In the genomic region with DNA sequence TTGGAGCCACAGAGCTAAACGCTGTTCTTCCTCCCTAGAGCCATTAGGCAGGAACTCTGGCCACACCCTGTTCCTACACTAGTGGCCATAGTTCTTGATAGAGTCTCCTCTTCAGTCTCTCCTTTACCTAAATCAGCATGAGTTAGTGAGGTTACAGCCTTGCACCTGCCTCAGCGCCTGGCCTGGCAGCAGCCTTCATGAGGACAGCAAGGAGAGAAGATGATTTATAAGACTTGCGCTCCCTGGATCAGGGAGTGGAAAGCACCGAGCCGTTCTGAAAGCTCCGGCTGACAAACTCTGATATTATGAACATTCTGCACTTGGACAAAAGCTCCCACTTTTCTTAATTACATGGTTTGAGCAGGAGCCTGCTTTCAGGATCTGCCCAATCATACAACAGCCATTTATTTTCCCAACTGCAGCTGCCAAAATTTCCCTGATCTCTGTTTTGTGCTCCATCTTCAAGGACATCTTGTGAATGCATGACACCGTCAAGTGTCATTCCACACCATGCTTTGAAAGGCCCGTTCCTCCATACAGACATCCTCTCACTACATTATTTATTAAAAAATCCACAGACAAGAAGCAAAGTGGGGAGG, we compare ENCODE assay signal across 31 mouse cellular contexts.
DNase-seq lines count a peak whose midpoint lies in the region; ATAC-seq and TF ChIP-seq lines count a peak whose summit lies in the region.
"Had no signal": no experiment of that assay in that cellular context is flagged by ENCODE, and none has a peak within 500 bp of the region (broad histone marks: within the 10 kb centered on the region; RNA-seq: fewer than 3 reads in every experiment).

No protein-coding gene starts in this region.

- no peaks in the 10 kb centered on the region for H3K36me3 ChIP-seq in kidney, embryonic 14.5 days (ENCODE audit: control insufficient read depth, insufficient read depth, low read length)
- peaks cover 9% of the 10 kb centered on the region; the same call in 1 of the 2 replicates for H3K36me3 ChIP-seq in midbrain, embryonic 13.5 days
- H3K36me3 ChIP-seq in midbrain, postnatal 0 days (ENCODE audit: insufficient read depth, low read length): 0 out of 2 replicates have a peak, but pooled peaks cover 2% of the 10 kb centered on the region
- H3K36me3 ChIP-seq in neural tube, embryonic 15.5 days: no peaks in the 10 kb centered on the region
- H3K36me3 ChIP-seq: embryonic facial prominence, embryonic 12.5 days; heart, embryonic 12.5 days; hindbrain, embryonic 15.5 days; limb, embryonic 10.5 days; limb, embryonic 15.5 days; liver, embryonic 13.5 days had no signal

- TF ChIP-seq CTCF in midbrain, postnatal 0 days (IDR thresholded peaks at IDR 0.05): no peak

- no peak overlapping the region for H3K9ac ChIP-seq in kidney, embryonic 14.5 days (ENCODE audit: low read depth, low read length)
- H3K9ac ChIP-seq in midbrain, embryonic 13.5 days (replicated peaks): no peak overlapping the region
- no peak overlapping the region for H3K9ac ChIP-seq in midbrain, postnatal 0 days (replicated peaks; ENCODE audit: low read length, poor library complexity, severe bottlenecking)
- H3K9ac ChIP-seq in neural tube, embryonic 15.5 days (replicated peaks): no peak overlapping the region
- H3K9ac ChIP-seq: embryonic facial prominence, embryonic 12.5 days; heart, embryonic 12.5 days; hindbrain, embryonic 15.5 days; limb, embryonic 15.5 days; liver, embryonic 13.5 days had no signal

- WGBS in kidney, embryonic 14.5 days: 34% methylated on average over 8 of the region's 8 CpGs
- WGBS in midbrain, embryonic 13.5 days: 71% methylated on average over 8 of the region's 8 CpGs
- 62% methylated on average over 8 of the region's 8 CpGs for WGBS in midbrain, postnatal 0 days
- WGBS in neural tube, embryonic 15.5 days: 51% methylated on average over 8 of the region's 8 CpGs

- no peaks in the 10 kb centered on the region for H3K4me1 ChIP-seq in kidney, embryonic 14.5 days (ENCODE audit: control insufficient read depth, insufficient read depth, low read length)
- H3K4me1 ChIP-seq in midbrain, embryonic 13.5 days (replicated peaks): peaks cover 30% of the 10 kb centered on the region
- H3K4me1 ChIP-seq in midbrain, postnatal 0 days (ENCODE audit: insufficient read depth, low read length): peaks cover 3% of the 10 kb centered on the region; the same call in 1 of the 2 replicates
- H3K4me1 ChIP-seq in neural tube, embryonic 15.5 days: peaks cover 5% of the 10 kb centered on the region
- H3K4me1 ChIP-seq: embryonic facial prominence, embryonic 12.5 days; limb, embryonic 10.5 days; limb, embryonic 15.5 days; liver, embryonic 13.5 days had no signal

- no peak overlapping the region for H3K4me3 ChIP-seq in kidney, embryonic 14.5 days (ENCODE audit: low read length)
- H3K4me3 ChIP-seq in midbrain, embryonic 13.5 days (replicated peaks): no peak overlapping the region
- H3K4me3 ChIP-seq in midbrain, postnatal 0 days (ENCODE audit: low read depth, low read length): no peak overlapping the region
- no peak overlapping the region for H3K4me3 ChIP-seq in neural tube, embryonic 15.5 days (replicated peaks)
- H3K4me3 ChIP-seq: embryonic facial prominence, embryonic 12.5 days; heart, embryonic 12.5 days; hindbrain, embryonic 15.5 days; limb, embryonic 10.5 days; limb, embryonic 15.5 days; liver, embryonic 13.5 days had no signal

- DNase-seq in cerebellum, adult 18-20 months: no peak
- DNase-seq in kidney, adult 9 months: no peak
- DNase-seq in midbrain, postnatal 0 days (ENCODE audit: low spot score): no peak
- DNase-seq in heart, adult 11 months: no peak
- DNase-seq: adrenal gland, adult 2 months; adrenal gland, postnatal 36 days; cerebellum, adult 11 months; cerebellum, adult 9-11 months; embryo, embryonic 11 days; gastrocnemius, postnatal 14 days; heart, postnatal 4 days; kidney, adult 11 months; kidney, postnatal 25 days; liver, embryonic 13.5 days; lung, adult 18-20 months; midbrain, embryonic 14.5 days; thymus, adult 2 months; thymus, postnatal 4 days had no signal

- no peaks in the 10 kb centered on the region for H3K27me3 ChIP-seq in kidney, embryonic 14.5 days (ENCODE audit: control insufficient read depth, insufficient read depth, low read length)
- no peaks in the 10 kb centered on the region for H3K27me3 ChIP-seq in midbrain, embryonic 13.5 days
- no peaks in the 10 kb centered on the region for H3K27me3 ChIP-seq in midbrain, postnatal 0 days (ENCODE audit: insufficient read depth, low read length)
- no peaks in the 10 kb centered on the region for H3K27me3 ChIP-seq in neural tube, embryonic 15.5 days (replicated peaks)
- H3K27me3 ChIP-seq: embryonic facial prominence, embryonic 12.5 days; heart, embryonic 12.5 days; hindbrain, embryonic 15.5 days; limb, embryonic 15.5 days; liver, embryonic 13.5 days had no signal

- 0 out of 2 replicates have a peak, but pooled peaks have one; percentile 13 for ATAC-seq in cerebellum, adult (ENCODE audit: insufficient number of reproducible peaks, low FRiP score, low TSS enrichment)
- ATAC-seq in kidney, embryonic 14.5 days (ENCODE audit: low FRiP score, low TSS enrichment): peak; percentile 52; the same call in 1 of the 2 replicates
- ATAC-seq in midbrain, embryonic 13.5 days: no peak
- no peak for ATAC-seq in midbrain, postnatal 0 days (ENCODE audit: low FRiP score)
- ATAC-seq in neural tube, embryonic 15.5 days (ENCODE audit: low FRiP score): no peak
- ATAC-seq: activated CD4-positive, CD25-positive, alpha-beta regulatory T cell, adult 4 months; inflammation-experienced regulatory T-cells, adult 6 months; lung, postnatal 0 days had no signal

- H3K4me2 ChIP-seq in kidney, embryonic 14.5 days (replicated peaks; ENCODE audit: low read depth, low read length): no peak overlapping the region
- no peak overlapping the region for H3K4me2 ChIP-seq in midbrain, embryonic 13.5 days (replicated peaks)
- H3K4me2 ChIP-seq in midbrain, postnatal 0 days (ENCODE audit: low read depth, low read length, poor library complexity, severe bottlenecking): no peak overlapping the region
- H3K4me2 ChIP-seq in neural tube, embryonic 15.5 days: no peak overlapping the region
- H3K4me2 ChIP-seq: embryonic facial prominence, embryonic 12.5 days; heart, embryonic 12.5 days; hindbrain, embryonic 15.5 days; limb, embryonic 15.5 days; liver, embryonic 13.5 days had no signal

- no peak overlapping the region for H3K27ac ChIP-seq in kidney, embryonic 14.5 days (ENCODE audit: low read depth, low read length)
- peak overlapping the region; percentile 44; the same call in 1 of the 2 replicates for H3K27ac ChIP-seq in midbrain, embryonic 13.5 days
- H3K27ac ChIP-seq in midbrain, postnatal 0 days (ENCODE audit: low read depth, low read length): no peak overlapping the region
- H3K27ac ChIP-seq in neural tube, embryonic 15.5 days (replicated peaks): 0 out of 2 replicates have a peak overlapping the region, but pooled peaks have one; percentile 8
- H3K27ac ChIP-seq: embryonic facial prominence, embryonic 12.5 days; hindbrain, embryonic 15.5 days; limb, embryonic 10.5 days; limb, embryonic 15.5 days; liver, embryonic 13.5 days; macrophage had no signal

- no peaks in the 10 kb centered on the region for H3K9me3 ChIP-seq in kidney, embryonic 14.5 days (ENCODE audit: control insufficient read depth, low read length)
- no peaks in the 10 kb centered on the region for H3K9me3 ChIP-seq in midbrain, embryonic 13.5 days
- no peaks in the 10 kb centered on the region for H3K9me3 ChIP-seq in midbrain, postnatal 0 days (ENCODE audit: low read length)
- H3K9me3 ChIP-seq in neural tube, embryonic 15.5 days (replicated peaks): no peaks in the 10 kb centered on the region
- H3K9me3 ChIP-seq: embryonic facial prominence, embryonic 12.5 days; heart, embryonic 12.5 days; hindbrain, embryonic 15.5 days; limb, embryonic 10.5 days; limb, embryonic 15.5 days; liver, embryonic 13.5 days had no signal

Comparison
In these comparisons a context has a peak if more than half of its experiments do, and no peak if none do; other contexts are left out.
1. H3K27ac ChIP-seq: peak in midbrain, embryonic 13.5 days (single experiment) and neural tube, embryonic 15.5 days (single experiment); none in kidney, embryonic 14.5 days (single experiment) and midbrain, postnatal 0 days (single experiment).
2. ATAC-seq: peak in cerebellum, adult (single experiment) and kidney, embryonic 14.5 days (single experiment); none in midbrain, embryonic 13.5 days (single experiment), midbrain, postnatal 0 days (single experiment) and neural tube, embryonic 15.5 days (single experiment).